8 mouse cellular contexts compared by ENCODE assay signal in genomic region chr8:87471603-87472270, GRCm38 (mm10). TPM values are rescaled to one million over a fixed set of nuclear protein-coding genes. Genes with fewer than 3 reads are reported as not detected.
DNase-seq lines count a peak whose midpoint lies in the region; TF ChIP-seq lines count a peak whose summit lies in the region.

No protein-coding gene starts in this region.

- no peaks in the 10 kb centered on the region for H3K36me3 ChIP-seq in testis, adult 2 months (ENCODE audit: control insufficient read depth, insufficient read depth, low read length)

- H3K27me3 ChIP-seq in testis, adult 2 months (ENCODE audit: control insufficient read depth, insufficient read depth, low read length) = peaks cover 6% of the 10 kb centered on the region; the same call in 1 of the 2 replicates

- no peak for TF ChIP-seq CTCF in testis, adult 2 months (IDR thresholded peaks at IDR 0.05; ENCODE audit: control insufficient read depth, insufficient read depth, insufficient replicate concordance, low read depth, low read length)
- no peak for TF ChIP-seq CTCF in olfactory bulb, adult 2 months (IDR thresholded peaks at IDR 0.05; ENCODE audit: insufficient read depth, low read depth, low read length)

- H3K4me1 ChIP-seq in testis, adult 2 months (ENCODE audit: control insufficient read depth, insufficient read depth, low read length) = peaks cover 33% of the 10 kb centered on the region
- peaks cover 34% of the 10 kb centered on the region for H3K4me1 ChIP-seq in olfactory bulb, adult 2 months (ENCODE audit: control insufficient read depth, insufficient read depth, low read length)

- no peak for TF ChIP-seq POLR2A in testis, adult 2 months (IDR thresholded peaks at IDR 0.05; ENCODE audit: control insufficient read depth, low read depth, low read length)
- no peak for TF ChIP-seq POLR2A in olfactory bulb, adult 2 months (IDR thresholded peaks at IDR 0.05; ENCODE audit: insufficient read depth, low read depth, low read length)

- H3K4me3 ChIP-seq in testis, adult 2 months (ENCODE audit: control insufficient read depth, low read depth, low read length) = peak overlapping the region; percentile 89
- peak overlapping the region; percentile 85 for H3K4me3 ChIP-seq in olfactory bulb, adult 2 months (ENCODE audit: insufficient read depth, low read depth, low read length)

- peak; percentile 48 for DNase-seq in embryo, embryonic 10.5 days (ENCODE audit: low spot score)
- no peak for DNase-seq in embryo, embryonic 11 days
- no peak for DNase-seq in testis, postnatal 10 days (ENCODE audit: low spot score)
- DNase-seq in kidney, postnatal 10 days = peak; percentile 15
- no peak for DNase-seq in ovary, postnatal 36 days (ENCODE audit: low spot score)
- DNase-seq in urinary bladder, adult 2 months (ENCODE audit: low spot score) = no peak

- 3% methylated on average over 32 of the region's 36 CpGs for WGBS in olfactory bulb, adult 2 months

- no peak overlapping the region for H3K27ac ChIP-seq in testis, adult 2 months (ENCODE audit: control insufficient read depth, insufficient read depth, low read depth, low read length)
- H3K27ac ChIP-seq in olfactory bulb, adult 2 months (ENCODE audit: insufficient read depth, low read depth, low read length) = no peak overlapping the region

RNA-seq across cellular contexts. Expression of gene Cbln1, which starts 0.7 kb away (rescaled TPM):
- polyA plus RNA-seq in testis, adult 2 months (2012; rRNA removed) = 3.7 and 3.8 TPM in 2 replicates
- polyA plus RNA-seq in olfactory bulb, adult 2 months (2012; ENCODE audit: insufficient read depth, insufficient read length, low replicate concordance, missing spikeins) = not detected in 2 replicates
- 0.01 TPM in 1 of 2 replicates, not detected in the other for polyA plus RNA-seq in urinary bladder, adult 2 months (2012; rRNA removed)

Comparison
In these comparisons a context has a peak if more than half of its experiments do, and no peak if none do; other contexts are left out.
1. DNase-seq: peak in embryo, embryonic 10.5 days (single experiment) and kidney, postnatal 10 days (single experiment); none in embryo, embryonic 11 days (single experiment), testis, postnatal 10 days (single experiment), ovary, postnatal 36 days (single experiment) and urinary bladder, adult 2 months (single experiment).